Mouse (Mus musculus): Measurements from ENCODE around the gene Myl6b. TPM values are rescaled to one million over a fixed set of nuclear protein-coding genes. Genes with fewer than 3 reads are reported as not detected.
A peak's percentile ranks its signal among the peaks of the same experiment; 100 is the strongest.

The Myl6b gene
- total and polyA plus RNA-seq, 3 experiments = 2.0 to 14.7 (median 11.4) TPM

DNA sequence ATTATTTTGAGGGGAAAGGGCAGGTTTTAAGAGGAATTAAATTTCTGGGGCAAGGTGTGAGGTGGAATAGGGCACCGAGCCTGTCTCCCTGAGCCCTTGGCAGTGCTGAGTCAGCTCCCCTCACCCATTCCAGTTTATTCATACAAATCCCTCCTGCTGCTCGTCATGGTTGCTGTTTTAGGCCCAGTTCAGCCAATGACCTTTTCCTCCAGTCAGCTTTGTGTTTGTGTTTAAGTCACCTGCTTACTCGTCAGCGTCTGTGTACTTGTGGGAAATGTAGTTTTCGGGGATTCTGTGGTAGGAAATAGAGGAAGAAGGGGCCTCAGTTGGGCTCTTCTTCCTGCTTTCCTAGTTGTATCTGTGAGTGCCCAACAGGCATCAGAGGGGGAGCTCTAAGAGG is 9.1 kb downstream of the Myl6b start:
- peaks cover 77% of the 10 kb centered on the region for H3K36me3 ChIP-seq (replicated peaks)

GRCm38 (mm10) chr10:128488776-128489175 is 9.7 kb downstream of the Myl6b start:
- Histone ChIP-seq H3K4me1 (ENCODE audit: insufficient read depth, low read depth, low read length) (peaks cover 32% of the 10 kb centered on the region), H3K27me3 (ENCODE audit: insufficient read depth, low read length) (no peaks in the 10 kb centered on the region), H3K4me3 (ENCODE audit: low read depth, low read length) (no peak overlapping the region), H3K9me3 (replicated peaks) (no peaks in the 10 kb centered on the region), H3K36me3 (replicated peaks) (peaks cover 83% of the 10 kb centered on the region)
- ATAC-seq (ENCODE audit: extremely low read depth, insufficient number of reproducible peaks, low FRiP score, poor library complexity, severe bottlenecking) (no peak), DNase-seq (ENCODE audit: low spot score) (no peak)
- TF ChIP-seq GATA1 (IDR thresholded peaks at IDR 0.05; ENCODE audit: borderline replicate concordance, low read length) = no peak
- no peak for TF ChIP-seq TAL1 (conservative IDR thresholded peaks at IDR 0.05; ENCODE audit: low read depth, low read length)
- TF ChIP-seq POLR2AphosphoS5 (IDR thresholded peaks at IDR 0.05; ENCODE audit: insufficient replicate concordance, low read depth, low read length) = no peak
- no peak for TF ChIP-seq GATA2 (IDR thresholded peaks at IDR 0.05; ENCODE audit: borderline replicate concordance, low read depth, low read length)
- TF ChIP-seq CTCF (IDR thresholded peaks at IDR 0.05; ENCODE audit: low read depth, low read length) = no peak

More for the DNA sequence above, 9.1 kb downstream of the Myl6b start:
- TF ChIP-seq GATA1 (IDR thresholded peaks at IDR 0.05; ENCODE audit: borderline replicate concordance, low read length) (no peak), POLR2AphosphoS5 (IDR thresholded peaks at IDR 0.05; ENCODE audit: insufficient replicate concordance, low read depth, low read length) (no peak), GATA2 (IDR thresholded peaks at IDR 0.05; ENCODE audit: borderline replicate concordance, low read depth, low read length) (no peak), CTCF (IDR thresholded peaks at IDR 0.05; ENCODE audit: low read depth, low read length) (no peak), TAL1 (conservative IDR thresholded peaks at IDR 0.05; ENCODE audit: low read depth, low read length) (no peak)
- DNase-seq (ENCODE audit: low spot score) = no peak
- Histone ChIP-seq H3K9me3 (replicated peaks) (no peaks in the 10 kb centered on the region), H3K4me1 (ENCODE audit: insufficient read depth, low read depth, low read length) (peaks cover 32% of the 10 kb centered on the region), H3K4me3 (ENCODE audit: low read depth, low read length) (no peak overlapping the region), H3K27me3 (ENCODE audit: insufficient read depth, low read length) (no peaks in the 10 kb centered on the region)
- no peak for ATAC-seq (ENCODE audit: extremely low read depth, insufficient number of reproducible peaks, low FRiP score, poor library complexity, severe bottlenecking)

GRCm38 (mm10) chr10:128487861-128488712 is 10.4 kb downstream of the Myl6b start:
- ATAC-seq (ENCODE audit: extremely low read depth, insufficient number of reproducible peaks, low FRiP score, poor library complexity, severe bottlenecking) = no peak
- Histone ChIP-seq H3K36me3 (replicated peaks) (peaks cover 90% of the 10 kb centered on the region), H3K27me3 (ENCODE audit: insufficient read depth, low read length) (no peaks in the 10 kb centered on the region), H3K4me3 (ENCODE audit: low read depth, low read length) (no peak overlapping the region), H3K4me1 (ENCODE audit: insufficient read depth, low read depth, low read length) (peaks cover 32% of the 10 kb centered on the region), H3K9me3 (replicated peaks) (no peaks in the 10 kb centered on the region)
- no peak for DNase-seq (ENCODE audit: low spot score)
- TF ChIP-seq GATA1 (IDR thresholded peaks at IDR 0.05; ENCODE audit: borderline replicate concordance, low read length) (no peak), GATA2 (IDR thresholded peaks at IDR 0.05; ENCODE audit: borderline replicate concordance, low read depth, low read length) (no peak), CTCF (IDR thresholded peaks at IDR 0.05; ENCODE audit: low read depth, low read length) (no peak), TAL1 (conservative IDR thresholded peaks at IDR 0.05; ENCODE audit: low read depth, low read length) (no peak), POLR2AphosphoS5 (IDR thresholded peaks at IDR 0.05; ENCODE audit: insufficient replicate concordance, low read depth, low read length) (no peak)

DNA sequence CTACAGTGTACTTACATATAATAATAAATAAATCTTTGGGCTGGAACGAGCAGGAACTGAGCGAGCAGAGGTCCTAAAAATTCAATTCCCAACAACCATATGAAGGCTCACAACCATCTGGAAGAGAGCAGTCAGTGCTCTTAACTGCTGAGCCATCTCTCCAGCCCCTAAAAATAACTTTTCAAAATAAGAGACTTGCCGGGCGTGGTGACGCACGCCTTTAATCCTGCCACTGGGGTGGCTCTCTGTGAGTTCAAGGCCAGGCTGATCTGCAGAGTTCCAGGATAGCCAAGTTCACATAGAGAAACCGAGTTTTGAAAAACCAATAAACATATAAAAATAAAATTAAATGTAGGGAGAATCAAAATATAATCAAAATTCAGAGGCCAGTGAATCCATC is 12.1 kb downstream of the Myl6b start:
- ATAC-seq (ENCODE audit: extremely low read depth, insufficient number of reproducible peaks, low FRiP score, poor library complexity, severe bottlenecking) (no peak), DNase-seq (ENCODE audit: low spot score) (no peak)
- peaks cover 18% of the 10 kb centered on the region for H3K4me1 ChIP-seq (ENCODE audit: insufficient read depth, low read depth, low read length)
- H3K4me3 ChIP-seq (ENCODE audit: low read depth, low read length) = no peak overlapping the region
- TF ChIP-seq GATA2 (IDR thresholded peaks at IDR 0.05; ENCODE audit: borderline replicate concordance, low read depth, low read length) (no peak), GATA1 (IDR thresholded peaks at IDR 0.05; ENCODE audit: borderline replicate concordance, low read length) (no peak), POLR2AphosphoS5 (IDR thresholded peaks at IDR 0.05; ENCODE audit: insufficient replicate concordance, low read depth, low read length) (no peak), TAL1 (conservative IDR thresholded peaks at IDR 0.05; ENCODE audit: low read depth, low read length) (no peak)
- H3K9me3 ChIP-seq (replicated peaks) = no peaks in the 10 kb centered on the region
- H3K27me3 ChIP-seq (ENCODE audit: insufficient read depth, low read length) = no peaks in the 10 kb centered on the region
- H3K36me3 ChIP-seq (replicated peaks) = peaks cover 93% of the 10 kb centered on the region

DNA sequence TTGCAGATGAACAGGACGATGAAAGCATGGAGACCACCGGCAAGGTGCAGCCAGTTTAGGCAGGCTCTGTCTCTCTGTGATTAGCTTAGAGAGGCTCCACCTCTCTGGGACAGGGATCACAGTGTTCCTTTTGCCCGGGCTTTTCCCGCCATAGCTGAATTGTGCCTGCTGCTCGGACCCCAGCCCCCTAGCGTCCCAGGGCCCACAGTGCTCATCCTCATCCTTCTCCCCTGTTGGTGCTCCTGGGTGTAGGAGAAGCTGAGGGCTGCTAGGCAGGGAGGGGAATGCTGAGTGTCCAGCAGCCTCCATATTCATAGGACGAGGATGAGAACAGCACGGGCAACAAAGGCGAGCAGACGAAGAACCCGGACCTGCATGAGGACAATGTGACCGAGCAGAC is 24.1 kb downstream of the Myl6b start:
- TF ChIP-seq POLR2AphosphoS5 (IDR thresholded peaks at IDR 0.05; ENCODE audit: insufficient replicate concordance, low read depth, low read length) (no peak), GATA1 (IDR thresholded peaks at IDR 0.05; ENCODE audit: borderline replicate concordance, low read length) (no peak), TAL1 (conservative IDR thresholded peaks at IDR 0.05; ENCODE audit: low read depth, low read length) (no peak), CTCF (IDR thresholded peaks at IDR 0.05; ENCODE audit: low read depth, low read length) (no peak), GATA2 (IDR thresholded peaks at IDR 0.05; ENCODE audit: borderline replicate concordance, low read depth, low read length) (no peak)
- Histone ChIP-seq H3K9me3 (replicated peaks) (no peaks in the 10 kb centered on the region), H3K4me3 (ENCODE audit: low read depth, low read length) (no peak overlapping the region), H3K36me3 (replicated peaks) (peaks cover 96% of the 10 kb centered on the region), H3K27me3 (ENCODE audit: insufficient read depth, low read length) (no peaks in the 10 kb centered on the region), H3K4me1 (ENCODE audit: insufficient read depth, low read depth, low read length) (no peaks in the 10 kb centered on the region)
- ATAC-seq (ENCODE audit: extremely low read depth, insufficient number of reproducible peaks, low FRiP score, poor library complexity, severe bottlenecking) = no peak
- DNase-seq (ENCODE audit: low spot score) = no peak

DNA sequence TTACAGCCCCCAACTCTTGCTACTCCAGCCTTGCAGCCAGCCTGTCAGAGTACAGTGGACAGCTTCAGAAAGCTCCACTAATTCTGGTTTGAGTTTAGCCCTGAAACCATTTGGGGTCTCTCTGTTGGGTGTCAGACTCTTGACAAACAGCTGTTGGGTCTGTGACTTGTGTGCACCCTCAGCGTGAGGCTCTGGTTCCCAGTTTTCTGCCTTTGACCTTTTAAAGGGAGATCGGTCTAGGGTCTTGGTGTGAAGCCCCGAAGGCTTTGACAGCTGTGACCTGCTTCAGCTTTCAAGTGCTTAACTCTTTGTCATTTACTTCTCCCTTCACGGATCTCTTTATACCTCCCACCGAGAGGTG is 38.2 kb downstream of the Myl6b start:
- Histone ChIP-seq H3K27me3 (ENCODE audit: insufficient read depth, low read length) (no peaks in the 10 kb centered on the region), H3K36me3 (replicated peaks) (peaks cover 48% of the 10 kb centered on the region), H3K9me3 (replicated peaks) (no peaks in the 10 kb centered on the region), H3K4me3 (ENCODE audit: low read depth, low read length) (peak overlapping the region; percentile 87; the same call in 1 of the 2 replicates), H3K4me1 (ENCODE audit: insufficient read depth, low read depth, low read length) (peaks cover 41% of the 10 kb centered on the region)
- ATAC-seq (ENCODE audit: extremely low read depth, insufficient number of reproducible peaks, low FRiP score, poor library complexity, severe bottlenecking) = no peak
- TF ChIP-seq GATA2 (IDR thresholded peaks at IDR 0.05; ENCODE audit: borderline replicate concordance, low read depth, low read length) (no peak), TAL1 (conservative IDR thresholded peaks at IDR 0.05; ENCODE audit: low read depth, low read length) (no peak), POLR2AphosphoS5 (IDR thresholded peaks at IDR 0.05; ENCODE audit: insufficient replicate concordance, low read depth, low read length) (no peak), CTCF (IDR thresholded peaks at IDR 0.05; ENCODE audit: low read depth, low read length) (no peak), GATA1 (IDR thresholded peaks at IDR 0.05; ENCODE audit: borderline replicate concordance, low read length) (no peak)
- peak; percentile 6 for DNase-seq (ENCODE audit: low spot score)
